Mouse (Mus musculus): ENCODE results near the gene Flt4. TPM values are rescaled to one million over a fixed set of nuclear protein-coding genes. Genes with fewer than 3 reads are reported as not detected.
A peak's percentile ranks its signal among the peaks of the same experiment; 100 is the strongest.

The Flt4 gene
- total RNA-seq, 2 experiments from 2014 or later, result 14.7 to 19.0 TPM

- DNase-seq, result peak; percentile 34
Measured at GRCm38 (mm10) chr11:49650113-49650993, 41.3 kb downstream of the Flt4 start.

GRCm38 (mm10) chr11:49650994-49651761 lies 42.1 kb downstream of the Flt4 start:
- no peak for DNase-seq

GRCm38 (mm10) chr11:49651762-49652322 lies 42.8 kb downstream of the Flt4 start:
- no peak for DNase-seq

- DNase-seq, result peak; percentile 93
Measured at GRCm38 (mm10) chr11:49652401-49653078, 43.5 kb downstream of the Flt4 start.

- DNase-seq, result peak; percentile 45
Measured at GRCm38 (mm10) chr11:49653079-49653408, 44.0 kb downstream of the Flt4 start.

- DNase-seq, result no peak
Measured at GRCm38 (mm10) chr11:49654651-49655050, 45.6 kb downstream of the Flt4 start.

- DNase-seq, result no peak
Measured at GRCm38 (mm10) chr11:49655501-49655900, 46.4 kb downstream of the Flt4 start.

- no peak for DNase-seq
Measured at GRCm38 (mm10) chr11:49658065-49658464, 49.0 kb downstream of the Flt4 start.

- DNase-seq, result no peak
Measured at GRCm38 (mm10) chr11:49658791-49659469, 49.9 kb downstream of the Flt4 start.

GRCm38 (mm10) chr11:49659470-49659799 lies 50.4 kb downstream of the Flt4 start:
- no peak for DNase-seq

GRCm38 (mm10) chr11:49662292-49662780 lies 53.3 kb downstream of the Flt4 start:
- no peak for DNase-seq

- no peak for DNase-seq
Measured at GRCm38 (mm10) chr11:49663310-49663709, 54.2 kb downstream of the Flt4 start, which contains the start of gene Scgb3a1. Gene Scgb3a1 (plus strand): TSS chr11:49663610.

GRCm38 (mm10) chr11:49664262-49665140 lies 55.4 kb downstream of the Flt4 start:
- DNase-seq, result no peak

GRCm38 (mm10) chr11:49665462-49665861 lies 56.4 kb downstream of the Flt4 start:
- no peak for DNase-seq

GRCm38 (mm10) chr11:49673433-49673832 lies 64.4 kb downstream of the Flt4 start:
- DNase-seq, result no peak

GRCm38 (mm10) chr11:49684237-49684973 lies 75.3 kb downstream of the Flt4 start:
- peak; percentile 25 for DNase-seq

- DNase-seq, result no peak
Measured at GRCm38 (mm10) chr11:49695013-49695412, 86.0 kb downstream of the Flt4 start.

- DNase-seq, result no peak
Measured at GRCm38 (mm10) chr11:49695695-49696094, 86.6 kb downstream of the Flt4 start.

- DNase-seq, result no peak
Measured at GRCm38 (mm10) chr11:49696472-49696871, 87.4 kb downstream of the Flt4 start.

- no peak for DNase-seq
Measured at GRCm38 (mm10) chr11:49697779-49698178, 88.7 kb downstream of the Flt4 start.
